Mouse (Mus musculus) gastrocnemius, postnatal 4 days (tissue): ENCODE results near the gene Med16. TPM values are rescaled to one million over a fixed set of nuclear protein-coding genes. Genes with fewer than 3 reads are reported as not detected.

ENCODE experiments used
- DNase-seq, 2 experiments: peaks; one replicate each; pipeline ENCODE4 v3.0.0; 2021 to 2022; ENCODE audit warnings: low spot score in 2 of 2, mixed read lengths in 2 of 2
- microRNA-seq: library from miRNA; unstranded; fragments of <30 nt; microRNA quantifications from one replicate; pipeline ENCODE4 v1.2.0, GENCODE M21; 2021
- total RNA-seq, 2 experiments: library from RNA; stranded (reverse); gene quantifications; 2 replicates each; pipeline ENCODE4 v1.2.3; 2021

Gene Med16
- total RNA-seq, 2 experiments from 2014 or later = 39.4 to 41.1 TPM

GRCm38 (mm10) chr10:79846553-79846952 lies 62.2 kb downstream of the Med16 start:
- no peak for DNase-seq

Small RNA genes lying within 50 kb of the gene (microRNA-seq; reads per million reads assigned to microRNA genes)
- not detected for gene Mir6910

Other genes starting within 250 kb of the Med16 start
- under 1 TPM in 1 of 2 experiments, not detected in 1; 0.39 TPM for gene Madcam1, start 244.4 kb downstream of the Med16 start, total RNA-seq
- 10 to 100 TPM; 21.2 to 21.6 TPM for gene Tpgs1, start 239.6 kb downstream of the Med16 start, total RNA-seq
- 100 to 1,000 TPM; 307 to 315 TPM for gene Cdc34, start 226.7 kb downstream of the Med16 start, total RNA-seq
- 1 to 10 TPM; 2.5 to 3.8 TPM for gene Gzmm, start 219.9 kb downstream of the Med16 start, total RNA-seq
- gene Bsg, start 204.4 kb downstream of the Med16 start, total RNA-seq = 100 to 1,000 TPM; 390 to 392 TPM
- under 1 TPM; 0.96 TPM for gene Hcn2, start 192.3 kb downstream of the Med16 start, total RNA-seq
- 10 to 100 TPM; 25.5 to 27.8 TPM for gene Polrmt, start 162.3 kb downstream of the Med16 start, total RNA-seq
- gene Fgf22, start 153.8 kb downstream of the Med16 start, total RNA-seq = not detected
- gene Rnf126, start 142.0 kb downstream of the Med16 start, total RNA-seq = 10 to 100 TPM; 45.0 to 52.5 TPM
- gene Fstl3, start 131.7 kb downstream of the Med16 start, total RNA-seq = 1 to 10 TPM; 1.1 to 2.1 TPM
- gene Prss57, start 118.0 kb downstream of the Med16 start, total RNA-seq = not detected
- gene Palm, start 115.4 kb downstream of the Med16 start, total RNA-seq = 10 to 100 TPM; 42.1 to 50.8 TPM
- under 1 TPM in 1 of 2 experiments, not detected in 1; 0.42 TPM for gene Misp, start 87.9 kb downstream of the Med16 start, total RNA-seq
- gene Ptbp1, start 54.5 kb downstream of the Med16 start, total RNA-seq = 100 to 1,000 TPM; 167 to 170 TPM
- gene Prtn3, start 34.4 kb downstream of the Med16 start, total RNA-seq = under 1 TPM in 1 of 2 experiments, not detected in 1; 0.47 TPM
- gene Plppr3, start 34.3 kb downstream of the Med16 start, total RNA-seq = 1 to 10 TPM; 1.2 to 1.3 TPM
- gene Elane, start 22.7 kb downstream of the Med16 start, total RNA-seq = under 1 TPM in 1 of 2 experiments, not detected in 1; 0.29 TPM
- gene Cfd, start 18.1 kb downstream of the Med16 start, total RNA-seq = 100 to 1,000 TPM in 1 of 2 experiments, 10 to 100 TPM in 1; 85.8 to 154 TPM
- gene Gm26602, start 1.9 kb upstream of the Med16 start, total RNA-seq = not detected
- under 1 TPM; 0.41 to 0.56 TPM for gene Kiss1r, start 8.0 kb upstream of the Med16 start, total RNA-seq
- 100 to 1,000 TPM in 1 of 2 experiments, 10 to 100 TPM in 1; 97.9 to 102 TPM for gene R3hdm4, start 12.3 kb upstream of the Med16 start, total RNA-seq
- 1 to 10 TPM; 4.5 to 4.9 TPM for gene Arid3a, start 18.1 kb upstream of the Med16 start, total RNA-seq
- 10 to 100 TPM; 27.7 to 28.3 TPM for gene Wdr18, start 51.2 kb upstream of the Med16 start, total RNA-seq
- gene Grin3b, start 61.8 kb upstream of the Med16 start, total RNA-seq = under 1 TPM; 0.10 to 0.27 TPM
- 100 to 1,000 TPM; 109 to 119 TPM for gene Tmem259, start 75.4 kb upstream of the Med16 start, total RNA-seq
- gene Cnn2, start 79.7 kb upstream of the Med16 start, total RNA-seq = 10 to 100 TPM; 51.0 to 55.0 TPM
- gene Abca7, start 87.6 kb upstream of the Med16 start, total RNA-seq = 1 to 10 TPM; 4.8 to 4.9 TPM
- 1 to 10 TPM; 4.0 to 4.7 TPM for gene Arhgap45, start 107.7 kb upstream of the Med16 start, total RNA-seq
- 10 to 100 TPM; 77.3 to 77.7 TPM for gene Polr2e, start 130.9 kb upstream of the Med16 start, total RNA-seq
- 100 to 1,000 TPM; 339 to 434 TPM for gene Gpx4, start 138.2 kb upstream of the Med16 start, total RNA-seq
- 10 to 100 TPM; 13.0 to 13.6 TPM for gene Sbno2, start 196.6 kb upstream of the Med16 start, total RNA-seq
- 100 to 1,000 TPM; 116 to 125 TPM for gene Stk11, start 206.9 kb upstream of the Med16 start, total RNA-seq
- 100 to 1,000 TPM; 522 to 564 TPM for gene Atp5d, start 229.7 kb upstream of the Med16 start, total RNA-seq
- gene Cbarp, start 231.9 kb upstream of the Med16 start, total RNA-seq = 1 to 10 TPM; 2.2 to 2.7 TPM
- gene Midn, start 239.3 kb upstream of the Med16 start, total RNA-seq = 10 to 100 TPM; 67.7 to 74.0 TPM